ENCODE assay signal across 11 mouse cellular contexts in the genomic region with DNA sequence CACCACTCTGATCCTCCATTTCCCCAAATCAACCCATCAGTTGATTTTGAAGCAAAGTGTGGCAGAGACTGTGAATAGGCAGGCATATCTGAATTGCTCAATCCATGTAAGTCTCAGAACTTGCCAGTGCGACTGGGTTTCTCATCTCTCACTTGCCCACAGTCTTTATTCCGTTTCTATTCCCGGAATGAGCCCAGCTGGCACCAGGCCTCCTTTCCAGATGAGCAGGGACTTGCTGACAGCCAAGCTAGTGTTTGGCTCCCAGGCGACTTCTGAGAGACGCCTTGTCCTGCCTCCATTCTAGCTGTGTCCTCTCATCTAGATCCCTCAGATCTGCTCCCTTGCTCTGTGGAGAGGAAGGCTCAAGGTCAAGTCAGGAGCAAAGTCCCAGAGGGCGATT. TPM values are rescaled to one million over a fixed set of nuclear protein-coding genes. Genes with fewer than 3 reads are reported as not detected.
DNase-seq lines count a peak whose midpoint lies in the region; ATAC-seq and TF ChIP-seq lines count a peak whose summit lies in the region.
"Had no signal": no experiment of that assay in that cellular context is flagged by ENCODE, and none has a peak within 500 bp of the region (broad histone marks: within the 10 kb centered on the region; RNA-seq: fewer than 3 reads in every experiment).

No protein-coding gene starts in this region.

- DNase-seq in heart, adult 11 months: peak; percentile 95
- peak; percentile 69 to 70 for DNase-seq in frontal cortex, postnatal 14 days (ENCODE audit: low spot score in 2 of 2)
- peak; percentile 59 to 75 for DNase-seq in layer of hippocampus, adult 2 months (ENCODE audit: low spot score in 2 of 2)
- peak; percentile 79 for DNase-seq in right cerebral cortex, adult 2 months (ENCODE audit: low spot score in 2 of 2)
- DNase-seq in thymus, postnatal 10 days (ENCODE audit: low spot score in 2 of 2): no peak
- no peak for DNase-seq in kidney, postnatal 36 days
- DNase-seq in neural tube, embryonic 10.5 days (ENCODE audit: extremely low spot score, low spot score): no peak
- DNase-seq: kidney, adult 9 months had no signal

- no peak overlapping the region for H3K4me3 ChIP-seq in heart, embryonic 12.5 days
- H3K4me3 ChIP-seq in layer of hippocampus, adult 2 months: no peak overlapping the region

- H3K36me3 ChIP-seq in heart, embryonic 12.5 days: no peaks in the 10 kb centered on the region

- peaks cover 7% of the 10 kb centered on the region; the same call in 1 of the 2 replicates for H3K4me1 ChIP-seq in heart, embryonic 12.5 days (replicated peaks)

- 56% methylated on average over 6 of the region's 6 CpGs for WGBS in heart, embryonic 12.5 days

- no peak overlapping the region for H3K27ac ChIP-seq in heart, embryonic 12.5 days (ENCODE audit: poor library complexity, severe bottlenecking)
- peak overlapping the region; percentile 36; the same call in 1 of the 2 replicates for H3K27ac ChIP-seq in layer of hippocampus, adult 2 months
- H3K27ac ChIP-seq: macrophage had no signal

- no peak overlapping the region for H3K4me2 ChIP-seq in heart, embryonic 12.5 days

- no peak for TF ChIP-seq CTCF in layer of hippocampus, adult 2 months (conservative IDR thresholded peaks at IDR 0.05)

- peaks cover 17% of the 10 kb centered on the region for H3K9me3 ChIP-seq in heart, embryonic 12.5 days (replicated peaks)

- no peak overlapping the region for H3K9ac ChIP-seq in heart, embryonic 12.5 days

- H3K27me3 ChIP-seq in heart, embryonic 12.5 days (replicated peaks): no peaks in the 10 kb centered on the region

- ATAC-seq in heart, embryonic 12.5 days (ENCODE audit: insufficient number of reproducible peaks, low FRiP score): no peak

RNA-seq across cellular contexts. Expression of gene Banf2, which starts 11.9 kb away (rescaled TPM):
- not detected in 2 replicates for polyA plus RNA-seq in heart, embryonic 12.5 days (2016; fragmentation: Nextera tagmentation; extraction: Ambion mirVana)
- not detected for total RNA-seq in layer of hippocampus, adult 2 months (2021)
- total RNA-seq: neutrophil, adult 5-6 weeks had no signal
- polyA plus RNA-seq: macrophage had no signal

RNA-seq across cellular contexts. Expression of gene Rrbp1, which starts 33.7 kb away (rescaled TPM):
- 54.8 and 55.0 TPM in 2 replicates for polyA plus RNA-seq in heart, embryonic 12.5 days (2016; fragmentation: Nextera tagmentation; extraction: Ambion mirVana)
- 10 to 100 TPM; 52.6 to 56.3 TPM for total RNA-seq in layer of hippocampus, adult 2 months (2021)

Comparison
In these comparisons a context has a peak if more than half of its experiments do, and no peak if none do; other contexts are left out.
1. DNase-seq: peak in heart, adult 11 months (single experiment), frontal cortex, postnatal 14 days (2 of 2), layer of hippocampus, adult 2 months (2 of 2) and right cerebral cortex, adult 2 months (2 of 2); none in thymus, postnatal 10 days (0 of 2), kidney, postnatal 36 days (0 of 2) and neural tube, embryonic 10.5 days (single experiment).